Comparison of ENCODE assay signal across 23 mouse cellular contexts in the genomic region with DNA sequence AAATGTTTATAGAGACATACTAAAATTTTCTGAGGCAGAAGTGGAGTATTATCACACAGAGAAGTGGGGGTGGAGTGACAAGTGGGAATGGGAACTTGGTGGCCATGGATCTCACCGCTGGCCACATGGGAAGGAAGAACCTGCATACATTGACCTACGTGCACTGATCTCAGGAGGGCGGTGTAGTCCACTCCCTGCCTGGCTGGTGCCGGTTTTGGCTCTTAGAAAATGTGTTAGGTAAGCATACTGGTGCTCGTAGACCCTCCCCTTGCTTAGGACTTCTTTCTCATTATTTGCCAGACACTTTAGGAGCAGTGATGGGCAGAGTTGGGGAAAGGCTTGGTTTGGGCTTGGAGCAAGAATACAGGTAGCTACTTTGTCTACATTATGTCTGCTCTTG. TPM values are rescaled to one million over a fixed set of nuclear protein-coding genes. Genes with fewer than 3 reads are reported as not detected.
DNase-seq lines count a peak whose midpoint lies in the region; ATAC-seq lines count a peak whose summit lies in the region.
"Had no signal": no experiment of that assay in that cellular context is flagged by ENCODE, and none has a peak within 500 bp of the region (broad histone marks: within the 10 kb centered on the region; RNA-seq: fewer than 3 reads in every experiment).

No protein-coding gene starts in this region.

- H3K9ac ChIP-seq in liver, embryonic 13.5 days: no peak overlapping the region
- H3K9ac ChIP-seq: embryonic facial prominence, embryonic 12.5 days; embryonic facial prominence, embryonic 15.5 days; hindbrain, embryonic 12.5 days; hindbrain, embryonic 15.5 days had no signal

- no peak for ATAC-seq in liver, embryonic 13.5 days (ENCODE audit: low read depth)
- ATAC-seq: CD4-positive, CD25-positive, alpha-beta regulatory T cell, adult 4 months; forebrain, embryonic 14.5 days; Patski had no signal

- DNase-seq in liver, embryonic 13.5 days: no peak
- DNase-seq in liver: no peak
- DNase-seq in ES-CJ7 (ENCODE audit: low read depth, low spot score): peak; percentile 63
- peak; percentile 65 for DNase-seq in ZHBTc4 (ENCODE audit: low read depth, low spot score)
- DNase-seq in urinary bladder, postnatal 4 days (ENCODE audit: low spot score in 2 of 2): no peak
- DNase-seq in embryo, embryonic 11 days: no peak
- DNase-seq: adrenal gland, postnatal 10 days; adrenal gland, postnatal 36 days; cerebellum, adult 18-20 months; cerebellum, adult 9-10 months; cerebellum, postnatal 14 days; gastrocnemius, postnatal 25 days; heart, adult 2 months had no signal

- peaks cover 61% of the 10 kb centered on the region for H3K4me1 ChIP-seq in liver, embryonic 13.5 days (replicated peaks)

- no peaks in the 10 kb centered on the region for H3K27me3 ChIP-seq in liver, embryonic 13.5 days
- H3K27me3 ChIP-seq: embryonic facial prominence, embryonic 12.5 days; embryonic facial prominence, embryonic 15.5 days; hindbrain, embryonic 12.5 days; hindbrain, embryonic 15.5 days; Patski had no signal

- H3K27ac ChIP-seq in liver, embryonic 13.5 days: 0 out of 2 replicates have a peak overlapping the region, but pooled peaks have one; percentile 2
- H3K27ac ChIP-seq: embryonic facial prominence, embryonic 12.5 days; embryonic facial prominence, embryonic 15.5 days; heart, adult 2 months; heart, embryonic 10.5 days; hindbrain, embryonic 12.5 days; hindbrain, embryonic 15.5 days had no signal

- H3K4me2 ChIP-seq in liver, embryonic 13.5 days: no peak overlapping the region
- H3K4me2 ChIP-seq: embryonic facial prominence, embryonic 12.5 days; embryonic facial prominence, embryonic 15.5 days; hindbrain, embryonic 12.5 days; hindbrain, embryonic 15.5 days had no signal

- H3K36me3 ChIP-seq in liver, embryonic 13.5 days: peaks cover 31% of the 10 kb centered on the region

- WGBS in liver, embryonic 13.5 days (ENCODE audit: insufficient replicate concordance): 77% methylated on average over 5 of the region's 5 CpGs

- no peak overlapping the region for H3K4me3 ChIP-seq in liver, embryonic 13.5 days (replicated peaks)
- H3K4me3 ChIP-seq: embryonic facial prominence, embryonic 12.5 days; embryonic facial prominence, embryonic 15.5 days; heart, adult 2 months; heart, embryonic 10.5 days; hindbrain, embryonic 12.5 days; hindbrain, embryonic 15.5 days had no signal

- no peaks in the 10 kb centered on the region for H3K9me3 ChIP-seq in liver, embryonic 13.5 days (replicated peaks)
- H3K9me3 ChIP-seq: embryonic facial prominence, embryonic 12.5 days; embryonic facial prominence, embryonic 15.5 days; G1E; heart, embryonic 10.5 days; hindbrain, embryonic 12.5 days; hindbrain, embryonic 15.5 days had no signal

RNA-seq across cellular contexts. Expression of a gene that starts 5.7 kb away (rescaled TPM):
- polyA plus RNA-seq in liver, embryonic 13.5 days (2015; fragmentation: Nextera tagmentation; extraction: Ambion mirVana): 29.3 and 30.9 TPM in 2 replicates

RNA-seq across cellular contexts. Expression of a gene that starts 11.9 kb away (rescaled TPM):
- polyA plus RNA-seq in liver, embryonic 13.5 days (2015; fragmentation: Nextera tagmentation; extraction: Ambion mirVana): 0.44 and 0.48 TPM in 2 replicates
- polyA plus RNA-seq: CD4-positive, CD25-positive, alpha-beta regulatory T cell, adult 4 months; hindbrain, embryonic 12.5 days; hindbrain, embryonic 15.5 days; Patski had no signal

RNA-seq across cellular contexts. Expression of a gene that starts 15.7 kb away (rescaled TPM):
- 1.1 and 1.2 TPM in 2 replicates for polyA plus RNA-seq in liver, embryonic 13.5 days (2015; fragmentation: Nextera tagmentation; extraction: Ambion mirVana)
- polyA plus RNA-seq: C2C12, Patski had no signal

RNA-seq across cellular contexts. Expression of a gene that starts 22.4 kb away (rescaled TPM):
- 55.7 and 60.5 TPM in 2 replicates for polyA plus RNA-seq in liver, embryonic 13.5 days (2015; fragmentation: Nextera tagmentation; extraction: Ambion mirVana)

RNA-seq across cellular contexts. Expression of a gene that starts 25.2 kb away (rescaled TPM):
- 0.53 and 0.56 TPM in 2 replicates for polyA plus RNA-seq in liver, embryonic 13.5 days (2015; fragmentation: Nextera tagmentation; extraction: Ambion mirVana)
- polyA plus RNA-seq: C2C12; CD4-positive, CD25-positive, alpha-beta regulatory T cell, adult 4 months; Patski had no signal

Comparison
In these comparisons a context has a peak if more than half of its experiments do, and no peak if none do; other contexts are left out.
1. DNase-seq: peak in ES-CJ7 (single experiment) and ZHBTc4 (single experiment); none in liver, embryonic 13.5 days (single experiment), liver (single experiment), urinary bladder, postnatal 4 days (0 of 2) and embryo, embryonic 11 days (single experiment).